Mouse (Mus musculus): ENCODE data around the gene Ddah2.

Ddah2 gene

GRCm38 (mm10) chr17:35051156-35052086, 7.4 kb upstream of the Ddah2 start:
- DNase-seq = peak; percentile 68 to 80

DNA sequence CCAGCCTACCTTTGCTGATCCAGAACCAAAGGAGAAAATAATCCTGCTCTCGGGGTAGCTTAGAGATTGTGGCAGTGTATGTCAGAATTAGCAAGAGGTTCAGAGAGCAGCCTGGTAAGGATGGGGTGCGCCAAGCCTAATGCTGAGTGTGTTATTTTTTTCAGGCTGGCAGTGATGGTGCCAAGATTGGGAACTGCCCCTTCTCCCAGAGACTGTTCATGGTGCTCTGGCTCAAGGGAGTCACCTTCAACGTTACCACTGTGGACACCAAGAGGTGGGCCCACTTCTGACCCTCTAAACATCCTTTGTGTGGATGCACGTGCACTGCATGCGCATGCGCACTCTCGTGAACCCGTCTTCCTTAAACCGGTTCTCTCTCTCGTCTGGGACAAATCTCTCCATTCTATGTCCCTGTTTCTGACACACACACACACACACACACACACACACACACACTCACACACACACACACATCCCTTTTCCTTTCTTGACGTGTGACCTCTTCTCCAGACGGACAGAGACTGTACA, 6.5 kb upstream of the Ddah2 start:
- no peak for DNase-seq

GRCm38 (mm10) chr17:35055691-35056495, 2.9 kb upstream of the Ddah2 start:
- DNase-seq = no peak

GRCm38 (mm10) chr17:35057090-35057489, 1.7 kb upstream of the Ddah2 start:
- no peak for DNase-seq

- peak in 1 of 2 experiments; percentile 25 for DNase-seq
These were observed 519 bp upstream of the Ddah2 start for GRCm38 (mm10) chr17:35058316-35058715.

GRCm38 (mm10) chr17:35060071-35060470, 1.2 kb downstream of the Ddah2 start:
- DNase-seq = peak; percentile 49 to 50

GRCm38 (mm10) chr17:35060737-35061297, 2.0 kb downstream of the Ddah2 start:
- peak; percentile 41 to 44 for DNase-seq

- DNase-seq = no peak
These were observed 2.5 kb downstream of the Ddah2 start for GRCm38 (mm10) chr17:35061299-35061698.

DNA sequence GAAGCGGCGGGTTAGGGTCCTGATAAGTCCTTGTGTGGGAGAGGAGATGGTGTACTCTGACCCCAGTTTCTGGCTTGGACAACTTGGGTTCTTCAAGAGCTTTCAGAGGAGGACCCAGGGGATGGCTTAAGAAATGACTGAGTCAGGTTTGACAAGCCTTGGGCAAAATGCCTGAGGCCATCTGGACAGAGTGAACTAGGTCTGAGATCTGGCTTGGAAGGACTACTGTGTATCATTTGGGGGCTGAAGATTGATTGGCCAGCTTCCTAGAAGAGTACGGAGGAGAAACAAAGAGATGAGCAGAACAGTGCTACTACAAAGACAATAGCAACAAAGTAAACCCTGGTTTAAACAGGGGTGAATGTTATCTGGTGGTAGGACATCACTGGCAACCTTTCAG, 4.6 kb downstream of the Ddah2 start:
- DNase-seq = peak; percentile 68 to 76

- peak; percentile 79 to 85 for DNase-seq
These were observed 5.6 kb downstream of the Ddah2 start for GRCm38 (mm10) chr17:35064378-35064877.

- peak; percentile 57 to 63 for DNase-seq
These were observed 6.4 kb downstream of the Ddah2 start, which contains the start of gene Ly6g6c for GRCm38 (mm10) chr17:35064951-35065947. Gene Ly6g6c (plus strand): TSS chr17:35065388.

- peak in 1 of 2 experiments; percentile 15 for DNase-seq
These were observed 7.2 kb downstream of the Ddah2 start, which contains the start of gene Mpig6b for GRCm38 (mm10) chr17:35066084-35066483. Gene Mpig6b (minus strand): TSS chr17:35066184.

GRCm38 (mm10) chr17:35068213-35068914, 9.5 kb downstream of the Ddah2 start:
- peak in 1 of 2 experiments; percentile 43 for DNase-seq

DNA sequence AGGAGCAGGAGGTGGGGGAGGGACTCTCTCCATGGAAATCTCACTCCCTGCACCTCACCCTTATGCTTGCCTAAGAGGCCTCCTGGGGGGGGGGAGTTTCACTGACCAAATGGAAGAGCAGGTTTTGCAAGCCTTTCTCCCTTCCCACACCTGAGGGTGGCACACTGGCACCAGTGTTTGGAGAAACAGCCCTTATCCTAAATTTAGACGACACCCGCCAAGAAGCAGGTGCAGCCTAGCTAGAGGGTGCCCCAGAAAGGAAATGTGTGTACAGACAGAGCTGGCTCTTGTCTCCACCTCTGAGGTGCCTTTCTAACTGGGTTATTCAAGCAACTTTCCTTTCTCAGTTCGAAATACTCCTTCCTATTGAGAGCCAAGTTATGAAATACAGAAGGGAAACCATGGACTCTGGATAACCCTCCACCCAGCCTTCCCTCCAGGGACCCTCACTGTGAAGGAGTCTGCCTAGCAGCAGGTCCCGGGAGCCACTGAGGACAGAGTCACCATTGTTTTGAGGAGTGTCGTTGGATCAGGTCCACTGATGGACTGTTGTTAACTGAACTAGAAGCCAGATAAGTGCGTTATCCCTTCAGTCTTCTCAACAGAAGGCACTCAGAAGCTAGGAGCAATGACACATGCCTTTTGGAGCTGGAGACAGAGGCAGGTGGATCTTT, 11.9 kb downstream of the Ddah2 start:
- DNase-seq = peak; percentile 87 to 90

GRCm38 (mm10) chr17:35071454-35071853, 12.6 kb downstream of the Ddah2 start:
- DNase-seq = peak; percentile 22 to 44

GRCm38 (mm10) chr17:35074097-35074496, 15.3 kb downstream of the Ddah2 start:
- DNase-seq = peak; percentile 80 to 88

- DNase-seq = no peak
These were observed 17.8 kb downstream of the Ddah2 start, which contains the start of gene Ly6g6e for GRCm38 (mm10) chr17:35076507-35077176. Gene Ly6g6e (plus strand): TSS chr17:35076902.

GRCm38 (mm10) chr17:35077285-35077684, 18.4 kb downstream of the Ddah2 start:
- DNase-seq = peak in 1 of 2 experiments; percentile 33

GRCm38 (mm10) chr17:35077786-35078233, 19.0 kb downstream of the Ddah2 start, which contains the start of gene Ly6g6d:
Gene Ly6g6d (minus strand): TSS chr17:35078065.
- DNase-seq = peak; percentile 40 to 54
